Mouse (Mus musculus) G1E (cell line): ENCODE results near the gene Insm2.

ENCODE experiments used
- CTCF ChIP-seq: IDR thresholded peaks from 2 replicates; pipeline ENCODE4 v1.5.1; 2012; ENCODE audit warnings: low read depth, low read length, inconsistent platforms, mixed read lengths
- GATA1 ChIP-seq: IDR thresholded peaks from 2 replicates; pipeline ENCODE4 v1.6.1; 2012; ENCODE audit warnings: borderline replicate concordance, low read length, inconsistent platforms, mixed read lengths
- TAL1 ChIP-seq: conservative IDR thresholded peaks from 2 replicates; pipeline ENCODE4 v1.6.1; 2012; ENCODE audit warnings: low read depth, low read length, inconsistent platforms, mixed read lengths

- TF ChIP-seq CTCF (no peak), GATA1 (no peak), TAL1 (no peak)
Measured at GRCm38 (mm10) chr12:55570646-55571045, 28.6 kb upstream of the Insm2 start.
